In the genomic region with DNA sequence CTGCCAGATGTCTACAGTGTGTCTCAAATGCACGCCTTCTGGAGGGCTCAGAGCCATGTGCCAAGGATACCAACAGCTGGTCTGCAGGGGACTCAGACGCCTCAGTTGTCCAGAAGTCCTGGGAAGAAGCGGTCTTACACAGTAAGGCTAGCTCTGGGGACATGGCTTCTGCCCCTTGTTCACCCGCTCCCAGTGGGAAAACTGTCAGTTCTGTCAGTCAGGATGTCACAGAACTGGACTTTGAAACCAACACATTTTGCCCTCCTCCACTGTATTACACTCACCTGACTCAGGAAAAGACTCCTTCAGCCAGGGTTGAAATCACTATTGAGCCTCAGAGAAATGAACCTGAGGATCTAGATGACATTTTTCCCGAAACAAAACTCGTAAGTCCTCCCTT, we compare ENCODE assay signal across 8 mouse cellular contexts. TPM values are rescaled to one million over a fixed set of nuclear protein-coding genes. Genes with fewer than 3 reads are reported as not detected.
DNase-seq lines count a peak whose midpoint lies in the region; ATAC-seq and TF ChIP-seq lines count a peak whose summit lies in the region.

No protein-coding gene starts in this region.

- H3K9me3 ChIP-seq in limb, embryonic 14.5 days (ENCODE audit: control insufficient read depth, low read length): peaks cover 29% of the 10 kb centered on the region
- H3K9me3 ChIP-seq in stomach, embryonic 16.5 days (replicated peaks; ENCODE audit: control insufficient read depth, low read length): peaks cover 26% of the 10 kb centered on the region

- 74% methylated on average over 6 of the region's 6 CpGs for WGBS in cerebellum, adult 2 months
- WGBS in limb, embryonic 14.5 days: 98% methylated on average over 6 of the region's 6 CpGs
- WGBS in stomach, embryonic 16.5 days: 93% methylated on average over 6 of the region's 6 CpGs

- no peak overlapping the region for H3K27ac ChIP-seq in cerebellum, adult 2 months (ENCODE audit: insufficient read depth, low read length)
- H3K27ac ChIP-seq in testis, adult 2 months (ENCODE audit: control insufficient read depth, insufficient read depth, low read depth, low read length): peak overlapping the region; percentile 30; the same call in 1 of the 2 replicates
- no peak overlapping the region for H3K27ac ChIP-seq in limb, embryonic 14.5 days (replicated peaks; ENCODE audit: low read depth, low read length)
- H3K27ac ChIP-seq in stomach, embryonic 16.5 days (ENCODE audit: low read length): no peak overlapping the region

- peak overlapping the region; percentile 49 for H3K4me3 ChIP-seq in cerebellum, adult 2 months (replicated peaks; ENCODE audit: insufficient read depth, low read depth, low read length)
- H3K4me3 ChIP-seq in testis, adult 2 months (ENCODE audit: control insufficient read depth, low read depth, low read length): peak overlapping the region; percentile 76
- peak overlapping the region; percentile 56 for H3K4me3 ChIP-seq in limb, embryonic 14.5 days (replicated peaks; ENCODE audit: low read length)
- peak overlapping the region; percentile 60 for H3K4me3 ChIP-seq in stomach, embryonic 16.5 days (replicated peaks; ENCODE audit: low read length)

- H3K36me3 ChIP-seq in testis, adult 2 months (ENCODE audit: control insufficient read depth, insufficient read depth, low read length): no peaks in the 10 kb centered on the region; the same call in 1 of the 2 replicates
- H3K36me3 ChIP-seq in limb, embryonic 14.5 days (ENCODE audit: control insufficient read depth, insufficient read depth, low read length): peaks cover 3% of the 10 kb centered on the region; the same call in 1 of the 2 replicates
- H3K36me3 ChIP-seq in stomach, embryonic 16.5 days (ENCODE audit: control insufficient read depth, insufficient read depth, low read length): peaks cover 7% of the 10 kb centered on the region

- H3K4me2 ChIP-seq in limb, embryonic 14.5 days (replicated peaks; ENCODE audit: low read depth, low read length, severe bottlenecking): peak overlapping the region; percentile 90
- H3K4me2 ChIP-seq in stomach, embryonic 16.5 days (ENCODE audit: low read depth, low read length): peak overlapping the region; percentile 92

- TF ChIP-seq POLR2A in cerebellum, adult 2 months (IDR thresholded peaks at IDR 0.05; ENCODE audit: borderline replicate concordance, insufficient read depth, low read length): no peak
- no peak for TF ChIP-seq POLR2A in testis, adult 2 months (IDR thresholded peaks at IDR 0.05; ENCODE audit: control insufficient read depth, low read depth, low read length)
- TF ChIP-seq POLR2A in limb, embryonic 14.5 days (IDR thresholded peaks at IDR 0.05; ENCODE audit: borderline replicate concordance, extremely low read depth, insufficient read depth, insufficient read length): no peak

- no peaks in the 10 kb centered on the region for H3K27me3 ChIP-seq in cerebellum, adult 2 months (ENCODE audit: control insufficient read depth, insufficient read depth, low read length)
- no peaks in the 10 kb centered on the region for H3K27me3 ChIP-seq in testis, adult 2 months (ENCODE audit: control insufficient read depth, insufficient read depth, low read length)
- H3K27me3 ChIP-seq in limb, embryonic 14.5 days (ENCODE audit: control insufficient read depth, insufficient read depth, low read length): no peaks in the 10 kb centered on the region
- H3K27me3 ChIP-seq in stomach, embryonic 16.5 days (ENCODE audit: control insufficient read depth, insufficient read depth, low read length): no peaks in the 10 kb centered on the region

- ATAC-seq in cerebellum, adult (ENCODE audit: insufficient number of reproducible peaks, low FRiP score, low TSS enrichment): no peak
- ATAC-seq in limb, embryonic 14.5 days (ENCODE audit: low FRiP score, low read depth): no peak
- ATAC-seq in stomach, embryonic 16.5 days (ENCODE audit: insufficient read depth, low FRiP score): no peak

- peaks cover 13% of the 10 kb centered on the region for H3K4me1 ChIP-seq in cerebellum, adult 2 months (ENCODE audit: control insufficient read depth, insufficient read depth, low read length)
- peaks cover 9% of the 10 kb centered on the region for H3K4me1 ChIP-seq in testis, adult 2 months (ENCODE audit: control insufficient read depth, insufficient read depth, low read length)
- peaks cover 9% of the 10 kb centered on the region for H3K4me1 ChIP-seq in limb, embryonic 14.5 days (ENCODE audit: control insufficient read depth, insufficient read depth, low read length)
- 0 out of 2 replicates have a peak, but pooled peaks cover 10% of the 10 kb centered on the region for H3K4me1 ChIP-seq in stomach, embryonic 16.5 days (ENCODE audit: control insufficient read depth, insufficient read depth, low read length)

- peak overlapping the region; percentile 75; the same call in 1 of the 2 replicates for H3K9ac ChIP-seq in limb, embryonic 14.5 days (ENCODE audit: low read depth, low read length, severe bottlenecking)
- H3K9ac ChIP-seq in stomach, embryonic 16.5 days (ENCODE audit: low read length): peak overlapping the region; percentile 82; the same call in 1 of the 2 replicates

- TF ChIP-seq CTCF in cerebellum, adult 2 months (IDR thresholded peaks at IDR 0.05; ENCODE audit: borderline replicate concordance, insufficient read depth, low read depth, low read length): no peak
- no peak for TF ChIP-seq CTCF in testis, adult 2 months (IDR thresholded peaks at IDR 0.05; ENCODE audit: control insufficient read depth, insufficient read depth, insufficient replicate concordance, low read depth, low read length)

- no peak for DNase-seq in cerebellum, adult 2 months
- DNase-seq in testis, postnatal 14 days (ENCODE audit: low spot score): no peak
- no peak for DNase-seq in limb, embryonic 14.5 days (ENCODE audit: low spot score)
- no peak for DNase-seq in retina, embryonic 14.5 days (ENCODE audit: low spot score)
- DNase-seq in thymus, postnatal 0 days (ENCODE audit: low spot score): no peak

RNA-seq across cellular contexts. Expression of a gene that starts 0.8 kb away (rescaled TPM):
- 2.6 and 3.0 TPM in 2 replicates for polyA plus RNA-seq in cerebellum, adult 2 months (2012; rRNA removed)
- polyA plus RNA-seq in testis, adult 2 months (2012; rRNA removed): 14.0 and 15.0 TPM in 2 replicates
- 3.4 and 3.6 TPM in 2 replicates for polyA plus RNA-seq in limb, embryonic 14.5 days (2012; rRNA removed)
- polyA plus RNA-seq in limb, embryonic 14.5 days (2014; fragmentation: Nextera tagmentation; extraction: Ambion mirVana): 6.0 and 8.6 TPM in 2 replicates
- 4.3 TPM in 2 replicates for polyA plus RNA-seq in stomach, embryonic 16.5 days (2015; fragmentation: Nextera tagmentation; extraction: Ambion mirVana)
- polyA plus RNA-seq in thymus, postnatal 0 days (2015; fragmentation: Nextera tagmentation; extraction: Ambion mirVana): 2.5 and 3.5 TPM in 2 replicates

RNA-seq across cellular contexts. Expression of a gene that starts 59.3 kb away (rescaled TPM):
- 46.1 and 47.3 TPM in 2 replicates for polyA plus RNA-seq in cerebellum, adult 2 months (2012; rRNA removed)
- polyA plus RNA-seq in testis, adult 2 months (2012; rRNA removed): 95.4 and 112 TPM in 2 replicates
- polyA plus RNA-seq in limb, embryonic 14.5 days (2012; rRNA removed): 39.0 TPM in 2 replicates
- 39.7 and 45.3 TPM in 2 replicates for polyA plus RNA-seq in limb, embryonic 14.5 days (2014; fragmentation: Nextera tagmentation; extraction: Ambion mirVana)
- 31.0 and 31.3 TPM in 2 replicates for polyA plus RNA-seq in stomach, embryonic 16.5 days (2015; fragmentation: Nextera tagmentation; extraction: Ambion mirVana)
- 32.2 and 38.2 TPM in 2 replicates for polyA plus RNA-seq in thymus, postnatal 0 days (2015; fragmentation: Nextera tagmentation; extraction: Ambion mirVana)
